Mouse (Mus musculus) right cerebral cortex, adult 18-20 months (tissue): Measurements from ENCODE around the gene Rtbdn.

Source experiments
- DNase-seq: peaks from one replicate; pipeline ENCODE4 v3.0.0; 2022; ENCODE audit warnings: mixed read lengths

Gene Rtbdn

DNA sequence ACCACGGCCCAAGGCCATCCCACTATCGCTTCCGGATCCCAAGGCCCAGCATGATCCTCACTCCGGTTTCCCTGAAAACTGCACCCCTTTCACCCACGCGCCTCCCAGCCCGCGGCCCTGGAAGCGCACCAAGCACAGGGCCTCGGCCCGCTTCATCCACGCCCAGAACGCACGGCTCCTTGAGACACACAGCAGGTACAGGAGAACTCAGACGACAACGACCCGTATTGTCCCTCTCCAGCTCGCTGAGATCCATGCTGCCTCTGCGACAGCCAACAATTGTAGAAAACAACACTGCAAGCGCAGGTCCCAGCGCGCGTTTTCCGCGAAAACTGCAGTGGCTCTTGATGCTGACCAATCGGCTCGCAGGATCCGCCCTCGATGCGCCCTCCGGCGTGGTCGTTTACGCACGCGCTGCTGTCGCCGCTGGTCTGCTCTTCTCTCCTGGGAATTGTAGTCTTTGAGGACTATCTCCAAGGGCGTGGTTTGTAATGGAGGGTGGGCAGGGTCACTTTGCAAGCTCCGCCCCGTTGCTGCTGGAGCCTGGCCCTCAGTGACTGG lies 19.0 kb downstream of the Rtbdn start:
- peak; percentile 97 for DNase-seq

DNA sequence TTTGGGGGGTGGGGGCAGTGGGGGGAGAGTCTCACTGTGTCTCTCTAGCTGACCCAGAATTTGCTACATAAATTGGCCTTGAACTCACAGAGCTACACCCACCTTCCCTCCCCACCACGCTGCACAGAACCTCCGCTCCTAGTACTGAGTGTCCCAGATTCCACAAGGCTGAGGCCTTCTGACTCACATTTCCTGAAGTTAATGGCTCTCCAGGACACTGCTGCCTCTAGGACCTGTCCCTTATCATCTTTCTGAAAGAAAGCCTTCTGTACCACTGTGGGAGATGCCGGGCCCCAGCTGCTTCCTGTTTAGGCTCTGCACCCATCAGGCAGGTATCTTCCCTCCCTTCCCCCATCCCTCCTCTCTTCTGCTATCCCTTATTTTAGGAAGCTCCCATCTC lies 19.8 kb downstream of the Rtbdn start:
- DNase-seq = no peak

- DNase-seq = no peak
Observed at GRCm38 (mm10) chr8:84967532-84968304, 20.9 kb downstream of the Rtbdn start.

DNA sequence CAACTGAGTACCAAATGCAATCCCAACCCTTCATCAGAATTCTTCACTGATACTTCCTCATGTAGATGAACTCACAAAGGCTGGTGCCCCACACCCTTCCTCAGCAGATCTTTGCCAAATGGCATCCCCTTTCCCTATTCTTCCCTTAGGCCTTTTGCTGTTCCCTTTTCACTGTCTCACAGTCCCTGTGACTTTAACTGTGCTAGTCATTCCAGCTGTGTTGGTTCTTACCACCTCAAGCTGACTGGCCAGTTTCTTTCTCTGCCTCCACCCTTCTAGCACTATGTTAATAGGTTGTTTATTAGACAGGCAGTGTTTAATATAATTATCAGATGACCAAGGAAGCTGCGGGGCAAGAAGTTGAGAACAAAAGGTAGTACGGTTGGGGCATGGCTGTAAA lies 21.9 kb downstream of the Rtbdn start:
- DNase-seq = no peak

GRCm38 (mm10) chr8:84969241-84970134 lies 22.7 kb downstream of the Rtbdn start, which contains the start of the genes Gm49661, Prdx2 and Rnaseh2a:
Gm49661 (minus strand) TSS chr8:84969433.
Prdx2 (plus strand) TSS chr8:84969587.
Rnaseh2a (minus strand) TSS chr8:84969767.
- DNase-seq = peak; percentile 73

DNA sequence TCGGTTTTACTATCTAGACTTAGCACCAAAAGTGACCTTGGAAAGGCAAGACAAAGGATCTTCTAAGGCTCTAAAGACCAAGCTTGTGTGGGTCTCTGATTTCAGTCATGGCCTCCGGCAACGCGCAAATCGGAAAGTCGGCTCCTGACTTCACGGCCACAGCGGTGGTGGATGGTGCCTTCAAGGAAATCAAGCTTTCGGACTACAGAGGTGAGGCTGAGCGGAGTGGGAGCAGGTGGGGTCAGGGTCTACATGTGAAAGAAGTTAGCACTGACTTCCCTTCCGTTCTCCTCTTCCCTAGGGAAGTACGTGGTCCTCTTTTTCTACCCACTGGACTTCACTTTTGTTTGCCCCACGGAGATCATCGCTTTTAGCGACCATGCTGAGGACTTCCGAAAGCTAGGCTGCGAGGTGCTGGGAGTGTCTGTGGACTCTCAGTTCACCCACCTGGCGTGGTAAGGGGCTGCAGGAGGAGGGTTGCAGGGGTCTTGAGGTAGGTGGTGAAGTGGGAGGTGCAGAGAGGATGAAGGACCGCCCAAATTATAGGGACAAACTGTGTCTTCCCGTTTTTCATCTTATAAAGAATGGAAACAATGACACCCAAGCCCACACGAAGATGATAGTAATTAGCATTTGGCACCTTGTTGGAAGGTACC lies 23.5 kb downstream of the Rtbdn start:
- no peak for DNase-seq

DNA sequence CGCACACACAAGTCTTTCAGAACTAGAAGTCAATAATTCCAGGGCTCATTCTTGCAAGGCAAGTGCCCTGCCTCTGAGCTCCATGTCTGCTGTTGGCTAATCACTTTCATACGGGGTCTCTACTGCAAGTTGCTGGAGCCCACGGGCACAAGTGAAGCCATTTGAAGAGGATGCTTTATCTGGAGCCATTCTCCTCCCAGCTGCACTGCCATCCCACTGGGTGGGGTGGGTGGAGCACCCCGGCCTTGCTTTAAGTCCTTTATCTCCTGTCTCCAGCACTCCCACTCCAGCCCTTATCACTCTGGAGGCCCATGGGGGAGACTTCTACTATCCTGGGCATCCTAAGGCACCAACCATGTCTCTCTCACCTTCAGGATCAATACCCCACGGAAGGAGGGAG lies 24.1 kb downstream of the Rtbdn start:
- DNase-seq = no peak

DNA sequence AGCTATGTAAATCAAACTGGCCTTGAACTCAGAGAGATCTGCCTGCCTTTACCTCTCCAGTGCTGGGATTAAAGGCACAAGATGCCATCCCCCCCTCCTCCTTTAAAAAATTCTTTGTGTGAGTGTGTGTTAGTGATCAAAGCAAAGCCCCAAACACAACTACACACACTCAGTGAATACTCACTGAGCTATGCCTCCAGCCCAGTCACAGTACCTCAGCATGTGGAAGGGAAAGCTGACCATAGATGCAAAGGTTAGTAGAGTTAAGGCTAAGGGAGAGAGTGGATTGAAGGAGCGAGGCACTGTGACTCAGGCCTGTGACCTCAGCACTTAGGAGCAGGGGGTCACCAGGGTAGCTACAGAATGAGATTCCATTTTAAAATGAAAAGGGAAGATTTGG lies 26.3 kb downstream of the Rtbdn start:
- DNase-seq = no peak

GRCm38 (mm10) chr8:84973803-84974542 lies 27.2 kb downstream of the Rtbdn start:
- DNase-seq = no peak

DNA sequence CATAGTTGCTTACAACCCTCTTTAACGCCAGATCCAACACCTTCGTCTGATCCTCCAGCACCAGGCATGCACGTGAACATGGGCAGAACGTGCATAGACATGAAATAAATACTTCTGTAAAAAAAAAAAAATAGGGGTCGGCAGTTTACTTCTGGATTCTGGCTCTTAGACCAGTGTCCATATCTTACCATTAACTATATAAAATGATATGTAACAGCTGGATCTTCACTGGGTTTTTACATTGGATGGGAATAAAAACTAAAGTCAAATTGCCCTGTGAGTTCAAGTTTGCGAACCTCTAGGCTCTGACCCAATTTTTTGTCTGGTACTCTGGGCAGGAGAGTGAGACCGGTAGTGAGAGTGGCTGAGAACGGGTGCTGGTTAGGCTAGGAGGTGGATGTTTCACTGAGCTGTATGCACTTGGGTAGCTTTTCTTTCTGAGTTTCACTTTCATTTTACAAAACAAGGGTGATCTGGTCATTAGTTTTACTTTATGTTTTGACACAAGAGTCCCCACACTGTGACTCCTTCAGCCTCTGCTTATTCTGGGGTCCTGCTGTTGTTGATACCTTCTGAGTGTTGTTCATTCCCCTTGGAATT lies 27.9 kb downstream of the Rtbdn start:
- no peak for DNase-seq

- no peak for DNase-seq
Observed at GRCm38 (mm10) chr8:84975434-84975833, 28.6 kb downstream of the Rtbdn start.

DNA sequence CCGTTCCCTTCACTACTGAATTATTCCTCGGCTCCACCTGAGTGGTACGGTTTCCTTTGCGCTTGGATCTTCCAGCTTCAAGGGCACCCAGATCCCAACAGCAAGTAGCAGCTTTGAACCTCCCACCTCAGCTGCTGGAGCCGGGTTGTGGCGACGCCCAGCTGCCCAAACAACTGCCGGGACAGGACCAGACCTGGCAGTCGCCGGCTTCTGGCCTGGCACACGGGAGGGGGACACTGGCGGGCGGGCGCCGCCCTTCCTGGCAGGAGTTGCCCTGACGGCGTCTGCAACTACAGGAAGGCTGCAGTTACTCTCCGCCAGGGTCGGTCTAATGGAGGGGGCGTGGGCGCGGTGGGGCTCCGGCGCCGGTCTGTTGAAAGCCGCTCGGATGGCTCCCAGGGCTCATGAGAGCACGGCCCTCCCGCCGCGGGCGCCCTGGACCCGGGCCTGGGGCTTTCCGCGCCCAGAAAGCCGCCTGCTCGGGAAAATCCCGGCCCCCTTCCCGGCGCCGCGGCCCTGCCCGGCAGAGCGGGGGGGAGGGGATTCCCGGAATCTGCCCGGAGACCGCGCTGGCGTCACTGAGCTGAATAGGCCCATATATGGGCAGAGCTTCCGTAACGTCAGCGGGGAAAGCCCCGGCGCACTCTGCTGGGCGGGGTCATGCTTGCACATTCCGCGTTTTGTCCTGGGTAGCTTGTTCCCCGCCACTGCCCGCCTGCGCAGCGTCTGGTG lies 29.4 kb downstream of the Rtbdn start:
- DNase-seq = peak; percentile 96

DNA sequence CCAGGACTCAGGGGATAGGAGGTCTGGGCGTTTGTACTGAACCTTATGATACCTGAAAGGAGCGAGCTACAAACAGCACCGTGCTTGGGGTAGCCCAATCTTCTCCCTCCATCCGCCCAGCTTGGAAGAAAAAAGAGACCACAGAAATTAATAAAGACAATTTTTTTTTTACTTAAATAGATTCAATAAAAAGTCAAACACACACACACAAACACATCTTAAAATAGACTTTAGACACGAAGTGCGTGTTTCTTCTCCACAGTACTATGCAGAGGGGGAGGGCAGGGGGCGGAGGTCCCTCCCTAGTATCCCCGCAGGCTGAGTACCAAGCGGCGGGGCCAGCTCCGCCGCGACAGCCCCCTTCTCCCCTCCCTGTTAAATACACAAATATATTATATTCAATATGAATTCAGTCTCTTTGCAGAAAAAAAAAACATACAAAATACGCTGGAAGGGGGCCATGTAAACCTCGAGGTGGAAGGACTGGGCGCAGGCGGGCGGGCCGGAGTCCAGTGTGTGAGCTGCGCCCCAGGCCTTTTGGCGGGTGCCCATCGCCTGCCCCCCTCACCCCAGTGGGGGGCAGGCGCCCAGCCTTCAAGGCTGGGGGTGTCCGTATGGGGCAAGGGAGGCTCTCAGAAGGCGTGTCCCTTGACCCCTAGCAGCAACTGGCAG lies 30.1 kb downstream of the Rtbdn start:
- no peak for DNase-seq

- peak; percentile 71 for DNase-seq
Observed at GRCm38 (mm10) chr8:84977435-84978247, 30.9 kb downstream of the Rtbdn start.

- peak; percentile 97 for DNase-seq
Observed at GRCm38 (mm10) chr8:84978248-84978940, 31.6 kb downstream of the Rtbdn start, which contains the start of gene Junb. Junb (minus strand) TSS chr8:84978718.

- DNase-seq = peak; percentile 95
Observed at GRCm38 (mm10) chr8:84979599-84980421, 33.0 kb downstream of the Rtbdn start.

DNA sequence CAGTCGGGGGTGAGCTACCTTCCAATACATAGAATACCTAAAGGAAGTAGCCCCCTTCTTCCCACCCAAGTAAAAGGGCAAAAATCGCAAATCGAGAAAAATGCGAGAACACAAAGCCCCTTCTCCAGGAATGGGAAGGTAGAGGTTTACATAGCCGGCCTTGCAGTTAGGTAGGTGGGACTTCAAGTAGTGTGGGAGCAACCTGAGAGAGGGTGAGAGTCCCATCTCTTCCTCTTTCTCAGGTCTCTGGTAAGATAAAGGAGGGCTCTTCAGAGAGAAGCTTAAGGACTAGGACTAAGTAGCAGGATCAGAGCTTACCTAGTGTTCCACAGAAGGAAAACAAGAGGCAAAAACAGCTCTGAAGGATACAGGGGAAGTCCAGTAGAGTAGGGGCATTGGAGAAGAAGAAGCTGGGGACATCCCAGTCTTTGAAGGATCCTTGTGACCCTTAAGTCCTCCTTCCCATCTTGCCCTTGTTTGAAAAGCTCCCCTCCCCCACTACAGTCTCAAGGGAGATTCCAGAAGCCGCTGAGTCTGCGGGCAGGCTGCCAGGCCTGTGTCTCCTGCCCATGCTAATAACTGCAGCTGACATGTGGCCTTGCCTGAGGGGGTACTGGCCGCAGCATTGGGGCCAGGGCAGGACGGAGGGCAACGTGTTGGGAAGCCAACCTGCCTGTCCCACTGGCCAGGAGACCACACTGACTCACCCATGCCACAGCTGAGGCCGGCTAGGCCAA lies 34.0 kb downstream of the Rtbdn start:
- DNase-seq = no peak
